Mouse (Mus musculus) forebrain, embryonic 12.5 days (tissue): ENCODE data around the gene Plcb4. TPM values are rescaled to one million over a fixed set of nuclear protein-coding genes. Genes with fewer than 3 reads are reported as not detected.
"Not testable (repeated sequence)": the region's sequence is repeated elsewhere in the genome, so short reads cannot be mapped to it uniquely, and the experiment has no call there.

ENCODE experiments used
- ATAC-seq: fragments of 200-750 bp; cut with Nextera tagmentation; 2 replicates; pipeline ENCODE4 v1.8.0; 2017; ENCODE audit warnings: moderate TSS enrichment; ENCODE audit not compliant: low FRiP score
- H3K27ac ChIP-seq: fragments of 300-500 bp; sonication (generic); 2 replicates; pipeline ENCODE4 v1.5.1; 2016; ENCODE audit warnings: mild to moderate bottlenecking
- H3K27me3 ChIP-seq: fragments of 300-500 bp; sonication (generic); 2 replicates; pipeline ENCODE4 v1.6.1; 2016; ENCODE audit warnings: mild to moderate bottlenecking
- H3K36me3 ChIP-seq: fragments of 300-500 bp; sonication (generic); replicated peaks from 2 replicates; pipeline ENCODE4 v1.6.1; 2016; ENCODE audit warnings: mild to moderate bottlenecking
- H3K4me1 ChIP-seq: fragments of 300-500 bp; sonication (generic); 2 replicates; pipeline ENCODE4 v1.6.1; 2016
- H3K4me2 ChIP-seq: fragments of 300-500 bp; sonication (generic); 2 replicates; pipeline ENCODE4 v1.6.1; 2016; ENCODE audit warnings: mild to moderate bottlenecking, moderate library complexity
- H3K4me3 ChIP-seq: fragments of 300-500 bp; sonication (generic); replicated peaks from 2 replicates; pipeline ENCODE4 v1.5.1; 2016; ENCODE audit warnings: mild to moderate bottlenecking
- H3K9ac ChIP-seq: fragments of 300-500 bp; sonication (generic); 2 replicates; pipeline ENCODE4 v1.6.1; 2016; ENCODE audit warnings: mild to moderate bottlenecking
- H3K9me3 ChIP-seq: fragments of 300-500 bp; sonication (generic); 2 replicates; pipeline ENCODE4 v1.6.1; 2016
- WGBS: fragments of 180-500 bp; shearing (Covaris S2); methylation state at CpG from one replicate; pipeline ENCODE4 v1.1.7; 2016; 5-methylcytosine and 5-hydroxymethylcytosine counted together
- polyA plus RNA-seq: library from polyadenylated mRNA; unstranded; fragments of >200 nt; fragmentation: Nextera tagmentation; extraction: Ambion mirVana; gene quantifications from 2 replicates; pipeline ENCODE4 v1.2.1, GENCODE M21; 2016

Plcb4 gene
- polyA plus RNA-seq, 1 experiment from 2014 or later, result 23.5 TPM

- Histone ChIP-seq H3K4me3 (no peak overlapping the region), H3K9ac (no peak overlapping the region), H3K27me3 (no peaks in the 10 kb centered on the region), H3K27ac (no peak overlapping the region), H3K36me3 (peaks cover 6% of the 10 kb centered on the region), H3K4me1 (no peaks in the 10 kb centered on the region), H3K4me2 (no peak overlapping the region), H3K9me3 (no peaks in the 10 kb centered on the region)
- ATAC-seq, result no peak
- WGBS, result 88% methylated on average over 9 of the region's 9 CpGs
These were observed 317.2 kb downstream of the Plcb4 start for GRCm38 (mm10) chr2:135975978-135976377.

GRCm38 (mm10) chr2:135978790-135979189, 320.0 kb downstream of the Plcb4 start:
- no peaks in the 10 kb centered on the region for H3K4me1 ChIP-seq
- no peak overlapping the region for H3K4me2 ChIP-seq
- H3K9ac ChIP-seq, result no peak overlapping the region
- H3K4me3 ChIP-seq, result no peak overlapping the region
- no peaks in the 10 kb centered on the region for H3K27me3 ChIP-seq
- WGBS, result 67% methylated on average over 5 of the region's 5 CpGs
- ATAC-seq, result no peak
- no peaks in the 10 kb centered on the region for H3K9me3 ChIP-seq
- H3K36me3 ChIP-seq, result peaks cover under 1% of the 10 kb centered on the region
- no peak overlapping the region for H3K27ac ChIP-seq

GRCm38 (mm10) chr2:135980428-135980827, 321.6 kb downstream of the Plcb4 start:
- Histone ChIP-seq H3K4me2 (no peak overlapping the region), H3K9ac (no peak overlapping the region), H3K4me1 (no peaks in the 10 kb centered on the region), H3K4me3 (no peak overlapping the region), H3K27ac (no peak overlapping the region), H3K36me3 (peaks cover 3% of the 10 kb centered on the region), H3K9me3 (no peaks in the 10 kb centered on the region), H3K27me3 (no peaks in the 10 kb centered on the region)
- WGBS, result 80% methylated on average over 1 of the region's 1 CpGs
- no peak for ATAC-seq

GRCm38 (mm10) chr2:135983972-135984371, 325.2 kb downstream of the Plcb4 start:
- Histone ChIP-seq H3K36me3 (peaks cover 3% of the 10 kb centered on the region; the same call in 1 of the 2 replicates), H3K4me3 (no peak overlapping the region), H3K9me3 (no peaks in the 10 kb centered on the region), H3K4me2 (no peak overlapping the region), H3K9ac (no peak overlapping the region), H3K27ac (no peak overlapping the region), H3K27me3 (no peaks in the 10 kb centered on the region), H3K4me1 (no peaks in the 10 kb centered on the region)
- 0 out of 2 replicates have a peak, but pooled peaks have one; percentile 55 for ATAC-seq
- 84% methylated on average over 4 of the region's 4 CpGs for WGBS

GRCm38 (mm10) chr2:135985536-135986265, 326.9 kb downstream of the Plcb4 start:
- no peaks in the 10 kb centered on the region for H3K9me3 ChIP-seq
- H3K36me3 ChIP-seq, result peaks cover 7% of the 10 kb centered on the region; the same call in 1 of the 2 replicates
- no peak overlapping the region for H3K27ac ChIP-seq
- no peak overlapping the region for H3K4me2 ChIP-seq
- no peaks in the 10 kb centered on the region for H3K4me1 ChIP-seq
- no peaks in the 10 kb centered on the region for H3K27me3 ChIP-seq
- ATAC-seq, result no peak
- H3K9ac ChIP-seq, result no peak overlapping the region
- WGBS, result 87% methylated on average over 15 of the region's 15 CpGs
- H3K4me3 ChIP-seq, result no peak overlapping the region

GRCm38 (mm10) chr2:135988475-135988874, 329.7 kb downstream of the Plcb4 start:
- not testable (repeated sequence) for ATAC-seq, H3K9me3 ChIP-seq, H3K27me3 ChIP-seq, H3K27ac ChIP-seq, H3K36me3 ChIP-seq, H3K4me3 ChIP-seq, H3K4me1 ChIP-seq, H3K4me2 ChIP-seq, H3K9ac ChIP-seq

GRCm38 (mm10) chr2:135990686-135991085, 331.9 kb downstream of the Plcb4 start:
- H3K4me1 ChIP-seq, H3K9ac ChIP-seq, H3K27me3 ChIP-seq, H3K4me2 ChIP-seq, H3K4me3 ChIP-seq, H3K9me3 ChIP-seq, H3K27ac ChIP-seq, H3K36me3 ChIP-seq, ATAC-seq: not testable (repeated sequence)
- WGBS, result 78% methylated on average over 10 of the region's 10 CpGs

- Histone ChIP-seq H3K9ac (no peak overlapping the region), H3K27me3 (no peaks in the 10 kb centered on the region), H3K27ac (no peak overlapping the region), H3K4me1 (peaks cover 7% of the 10 kb centered on the region), H3K9me3 (no peaks in the 10 kb centered on the region), H3K36me3 (peaks cover 4% of the 10 kb centered on the region; the same call in 1 of the 2 replicates), H3K4me2 (no peak overlapping the region), H3K4me3 (no peak overlapping the region)
- 78% methylated on average over 11 of the region's 11 CpGs for WGBS
- ATAC-seq, result no peak
These were observed 334.5 kb downstream of the Plcb4 start for GRCm38 (mm10) chr2:135993314-135993713.

- no peak overlapping the region for H3K9ac ChIP-seq
- H3K27me3 ChIP-seq, result no peaks in the 10 kb centered on the region
- peaks cover 7% of the 10 kb centered on the region for H3K4me1 ChIP-seq
- no peaks in the 10 kb centered on the region for H3K9me3 ChIP-seq
- H3K4me2 ChIP-seq, result no peak overlapping the region
- H3K36me3 ChIP-seq, result no peaks in the 10 kb centered on the region
- 94% methylated on average over 4 of the region's 4 CpGs for WGBS
- H3K4me3 ChIP-seq, result no peak overlapping the region
- no peak overlapping the region for H3K27ac ChIP-seq
- no peak for ATAC-seq
These were observed 336.4 kb downstream of the Plcb4 start for GRCm38 (mm10) chr2:135995196-135995595.

- Histone ChIP-seq H3K36me3 (no peaks in the 10 kb centered on the region), H3K4me3 (no peak overlapping the region), H3K9ac (no peak overlapping the region), H3K4me1 (peaks cover 7% of the 10 kb centered on the region), H3K4me2 (no peak overlapping the region), H3K27me3 (no peaks in the 10 kb centered on the region), H3K27ac (no peak overlapping the region), H3K9me3 (no peaks in the 10 kb centered on the region)
- ATAC-seq, result no peak
- 87% methylated on average over 6 of the region's 6 CpGs for WGBS
These were observed 338.1 kb downstream of the Plcb4 start for GRCm38 (mm10) chr2:135996936-135997335.

- Histone ChIP-seq H3K9me3 (no peaks in the 10 kb centered on the region), H3K4me1 (peaks cover 7% of the 10 kb centered on the region), H3K27ac (0 out of 2 replicates have a peak overlapping the region, but pooled peaks have one; percentile 19), H3K27me3 (no peaks in the 10 kb centered on the region), H3K4me3 (no peak overlapping the region), H3K4me2 (no peak overlapping the region), H3K9ac (no peak overlapping the region), H3K36me3 (no peaks in the 10 kb centered on the region)
- 72% methylated on average over 18 of the region's 18 CpGs for WGBS
- ATAC-seq, result peak; percentile 27; the same call in 1 of the 2 replicates
These were observed 338.7 kb downstream of the Plcb4 start for GRCm38 (mm10) chr2:135997361-135998150.

- Histone ChIP-seq H3K9ac (no peak overlapping the region), H3K4me2 (no peak overlapping the region), H3K27ac (no peak overlapping the region), H3K27me3 (no peaks in the 10 kb centered on the region), H3K9me3 (no peaks in the 10 kb centered on the region), H3K4me3 (no peak overlapping the region), H3K36me3 (no peaks in the 10 kb centered on the region; the same call in 1 of the 2 replicates), H3K4me1 (peaks cover 7% of the 10 kb centered on the region)
- ATAC-seq, result no peak
- 91% methylated on average over 7 of the region's 7 CpGs for WGBS
These were observed 340.1 kb downstream of the Plcb4 start for GRCm38 (mm10) chr2:135998886-135999285.
